Mouse (Mus musculus) C2C12 (cell line): ENCODE results near the gene Akap2.

Experiments used
- CTCF ChIP-seq: IDR thresholded peaks from one replicate; pipeline ENCODE4 v1.5.1; 2011; ENCODE audit not compliant: control insufficient read depth, insufficient read depth, insufficient read length
- MAX ChIP-seq: IDR thresholded peaks from one replicate; pipeline ENCODE4 v1.6.1; 2011; ENCODE audit warnings: mild to moderate bottlenecking, control low read depth
- MYOD1 ChIP-seq: IDR thresholded peaks from one replicate; pipeline ENCODE4 v1.6.1; 2011; ENCODE audit warnings: low read depth; ENCODE audit not compliant: control insufficient read depth, insufficient read length
- MYOG ChIP-seq: IDR thresholded peaks from one replicate; pipeline ENCODE4 v1.6.1; 2011; ENCODE audit not compliant: control insufficient read depth, insufficient read length; ENCODE audit errors: extremely low read depth
- USF1 ChIP-seq: IDR thresholded peaks from one replicate; pipeline ENCODE4 v1.6.1; 2011; ENCODE audit warnings: low read depth, mild to moderate bottlenecking, control low read depth, moderate library complexity

DNA sequence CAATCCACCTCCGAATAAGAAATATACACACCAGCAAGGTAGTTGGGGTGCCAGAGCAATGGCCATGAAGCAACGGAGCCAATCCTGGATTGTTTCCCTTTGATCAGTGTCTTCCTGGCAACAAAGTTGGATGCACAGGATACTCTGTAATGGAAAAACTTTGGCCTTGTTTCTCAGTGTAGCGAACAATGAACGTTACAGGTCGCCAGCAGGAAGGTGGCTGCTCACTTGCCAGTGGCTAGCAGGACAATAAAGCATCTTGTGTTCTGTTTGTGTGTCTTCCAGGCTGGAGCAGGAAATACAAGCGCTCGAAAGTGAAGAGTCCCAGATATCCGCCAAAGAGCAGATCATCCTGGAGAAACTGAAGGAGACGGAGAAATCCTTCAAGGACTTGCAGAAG, 29.3 kb upstream of the Akap2 start:
- TF ChIP-seq CTCF (no peak), USF1 (no peak), MYOD1 (no peak), MAX (no peak), MYOG (no peak)
